Mouse (Mus musculus): ENCODE results near the gene Icmt. TPM values are rescaled to one million over a fixed set of nuclear protein-coding genes. Genes with fewer than 3 reads are reported as not detected.

Gene Icmt
- polyA plus RNA-seq, 1 experiment from 2014 or later: 20.1 TPM

GRCm38 (mm10) chr4:152264177-152264530 lies 32.9 kb upstream of the Icmt start:
- Histone ChIP-seq H3K4me3 (replicated peaks; ENCODE audit: low read length) (no peak overlapping the region), H3K27ac (ENCODE audit: low read length) (no peak overlapping the region), H3K36me3 (ENCODE audit: control insufficient read depth, insufficient read depth, low read length) (no peaks in the 10 kb centered on the region), H3K4me1 (ENCODE audit: control insufficient read depth, insufficient read depth, low read length) (peaks cover 6% of the 10 kb centered on the region), H3K27me3 (ENCODE audit: control insufficient read depth, insufficient read depth, low read length) (no peaks in the 10 kb centered on the region), H3K9ac (ENCODE audit: low read length) (no peak overlapping the region), H3K9me3 (replicated peaks; ENCODE audit: control insufficient read depth, low read length) (no peaks in the 10 kb centered on the region), H3K4me2 (ENCODE audit: low read depth, low read length) (no peak overlapping the region; the same call in 1 of the 2 replicates)
- ATAC-seq (ENCODE audit: insufficient read depth, low FRiP score): no peak
- WGBS: 54% methylated on average over 4 of the region's 4 CpGs

GRCm38 (mm10) chr4:152264867-152265568 lies 32.0 kb upstream of the Icmt start:
- no peak overlapping the region for H3K4me2 ChIP-seq (ENCODE audit: low read depth, low read length)
- H3K4me3 ChIP-seq (replicated peaks; ENCODE audit: low read length): no peak overlapping the region
- H3K9me3 ChIP-seq (replicated peaks; ENCODE audit: control insufficient read depth, low read length): no peaks in the 10 kb centered on the region
- peaks cover 6% of the 10 kb centered on the region for H3K4me1 ChIP-seq (ENCODE audit: control insufficient read depth, insufficient read depth, low read length)
- WGBS: 83% methylated on average over 9 of the region's 9 CpGs
- no peak overlapping the region for H3K27ac ChIP-seq (ENCODE audit: low read length)
- H3K36me3 ChIP-seq (ENCODE audit: control insufficient read depth, insufficient read depth, low read length): no peaks in the 10 kb centered on the region
- no peak overlapping the region for H3K9ac ChIP-seq (ENCODE audit: low read length)
- no peaks in the 10 kb centered on the region for H3K27me3 ChIP-seq (ENCODE audit: control insufficient read depth, insufficient read depth, low read length)
- ATAC-seq (ENCODE audit: insufficient read depth, low FRiP score): no peak

- no peak for ATAC-seq (ENCODE audit: insufficient read depth, low FRiP score)
- WGBS: 47% methylated on average over 5 of the region's 5 CpGs
- Histone ChIP-seq H3K4me3 (replicated peaks; ENCODE audit: low read length) (no peak overlapping the region), H3K27ac (ENCODE audit: low read length) (no peak overlapping the region), H3K9ac (ENCODE audit: low read length) (no peak overlapping the region), H3K4me1 (ENCODE audit: control insufficient read depth, insufficient read depth, low read length) (peaks cover 6% of the 10 kb centered on the region), H3K9me3 (replicated peaks; ENCODE audit: control insufficient read depth, low read length) (no peaks in the 10 kb centered on the region), H3K27me3 (ENCODE audit: control insufficient read depth, insufficient read depth, low read length) (no peaks in the 10 kb centered on the region), H3K36me3 (ENCODE audit: control insufficient read depth, insufficient read depth, low read length) (no peaks in the 10 kb centered on the region), H3K4me2 (ENCODE audit: low read depth, low read length) (no peak overlapping the region)
These were observed 31.2 kb upstream of the Icmt start for GRCm38 (mm10) chr4:152265791-152266190.

GRCm38 (mm10) chr4:152266236-152266895 lies 30.7 kb upstream of the Icmt start:
- no peak overlapping the region for H3K4me3 ChIP-seq (replicated peaks; ENCODE audit: low read length)
- no peak overlapping the region for H3K27ac ChIP-seq (ENCODE audit: low read length)
- H3K36me3 ChIP-seq (ENCODE audit: control insufficient read depth, insufficient read depth, low read length): no peaks in the 10 kb centered on the region
- no peaks in the 10 kb centered on the region for H3K9me3 ChIP-seq (replicated peaks; ENCODE audit: control insufficient read depth, low read length)
- 50% methylated on average over 10 of the region's 10 CpGs for WGBS
- H3K27me3 ChIP-seq (ENCODE audit: control insufficient read depth, insufficient read depth, low read length): no peaks in the 10 kb centered on the region
- H3K4me1 ChIP-seq (ENCODE audit: control insufficient read depth, insufficient read depth, low read length): peaks cover 11% of the 10 kb centered on the region
- ATAC-seq (ENCODE audit: insufficient read depth, low FRiP score): no peak
- H3K9ac ChIP-seq (ENCODE audit: low read length): no peak overlapping the region
- no peak overlapping the region for H3K4me2 ChIP-seq (ENCODE audit: low read depth, low read length)

- H3K4me1 ChIP-seq (ENCODE audit: control insufficient read depth, insufficient read depth, low read length): peaks cover 25% of the 10 kb centered on the region
- ATAC-seq (ENCODE audit: insufficient read depth, low FRiP score): no peak
- no peak overlapping the region for H3K4me3 ChIP-seq (replicated peaks; ENCODE audit: low read length)
- no peaks in the 10 kb centered on the region for H3K36me3 ChIP-seq (ENCODE audit: control insufficient read depth, insufficient read depth, low read length)
- H3K27me3 ChIP-seq (ENCODE audit: control insufficient read depth, insufficient read depth, low read length): no peaks in the 10 kb centered on the region
- H3K9me3 ChIP-seq (replicated peaks; ENCODE audit: control insufficient read depth, low read length): no peaks in the 10 kb centered on the region
- WGBS: 60% methylated on average over 13 of the region's 13 CpGs
- H3K9ac ChIP-seq (ENCODE audit: low read length): no peak overlapping the region
- H3K27ac ChIP-seq (ENCODE audit: low read length): no peak overlapping the region
- H3K4me2 ChIP-seq (ENCODE audit: low read depth, low read length): no peak overlapping the region
These were observed 29.2 kb upstream of the Icmt start for GRCm38 (mm10) chr4:152267748-152268369.

- no peak overlapping the region for H3K4me2 ChIP-seq (ENCODE audit: low read depth, low read length)
- 90% methylated on average over 13 of the region's 13 CpGs for WGBS
- peaks cover 27% of the 10 kb centered on the region for H3K4me1 ChIP-seq (ENCODE audit: control insufficient read depth, insufficient read depth, low read length)
- ATAC-seq (ENCODE audit: insufficient read depth, low FRiP score): no peak
- no peak overlapping the region for H3K4me3 ChIP-seq (replicated peaks; ENCODE audit: low read length)
- no peak overlapping the region for H3K27ac ChIP-seq (ENCODE audit: low read length)
- peaks cover 7% of the 10 kb centered on the region; the same call in 1 of the 2 replicates for H3K27me3 ChIP-seq (ENCODE audit: control insufficient read depth, insufficient read depth, low read length)
- H3K9me3 ChIP-seq (replicated peaks; ENCODE audit: control insufficient read depth, low read length): no peaks in the 10 kb centered on the region
- no peaks in the 10 kb centered on the region for H3K36me3 ChIP-seq (ENCODE audit: control insufficient read depth, insufficient read depth, low read length)
- no peak overlapping the region for H3K9ac ChIP-seq (ENCODE audit: low read length)
These were observed 27.1 kb upstream of the Icmt start for GRCm38 (mm10) chr4:152269967-152270366.

GRCm38 (mm10) chr4:152270599-152270998 lies 26.4 kb upstream of the Icmt start:
- H3K9ac ChIP-seq (ENCODE audit: low read length): no peak overlapping the region
- H3K4me2 ChIP-seq (ENCODE audit: low read depth, low read length): no peak overlapping the region
- peaks cover 27% of the 10 kb centered on the region for H3K4me1 ChIP-seq (ENCODE audit: control insufficient read depth, insufficient read depth, low read length)
- 84% methylated on average over 9 of the region's 9 CpGs for WGBS
- no peak overlapping the region for H3K4me3 ChIP-seq (replicated peaks; ENCODE audit: low read length)
- H3K27ac ChIP-seq (ENCODE audit: low read length): no peak overlapping the region
- no peaks in the 10 kb centered on the region for H3K9me3 ChIP-seq (replicated peaks; ENCODE audit: control insufficient read depth, low read length)
- no peaks in the 10 kb centered on the region for H3K36me3 ChIP-seq (ENCODE audit: control insufficient read depth, insufficient read depth, low read length)
- peaks cover 9% of the 10 kb centered on the region; the same call in 1 of the 2 replicates for H3K27me3 ChIP-seq (ENCODE audit: control insufficient read depth, insufficient read depth, low read length)
- no peak for ATAC-seq (ENCODE audit: insufficient read depth, low FRiP score)

- H3K36me3 ChIP-seq (ENCODE audit: control insufficient read depth, insufficient read depth, low read length): no peaks in the 10 kb centered on the region
- peak overlapping the region; percentile 92 for H3K27ac ChIP-seq (ENCODE audit: low read length)
- no peak overlapping the region for H3K9ac ChIP-seq (ENCODE audit: low read length)
- no peak overlapping the region for H3K4me3 ChIP-seq (replicated peaks; ENCODE audit: low read length)
- WGBS: 93% methylated on average over 11 of the region's 11 CpGs
- peaks cover 9% of the 10 kb centered on the region; the same call in 1 of the 2 replicates for H3K27me3 ChIP-seq (ENCODE audit: control insufficient read depth, insufficient read depth, low read length)
- no peaks in the 10 kb centered on the region for H3K9me3 ChIP-seq (replicated peaks; ENCODE audit: control insufficient read depth, low read length)
- peaks cover 27% of the 10 kb centered on the region for H3K4me1 ChIP-seq (ENCODE audit: control insufficient read depth, insufficient read depth, low read length)
- ATAC-seq (ENCODE audit: insufficient read depth, low FRiP score): no peak
- no peak overlapping the region for H3K4me2 ChIP-seq (ENCODE audit: low read depth, low read length)
These were observed 25.7 kb upstream of the Icmt start for GRCm38 (mm10) chr4:152271334-152271733.

GRCm38 (mm10) chr4:152272006-152272405 lies 25.0 kb upstream of the Icmt start:
- H3K4me1 ChIP-seq (ENCODE audit: control insufficient read depth, insufficient read depth, low read length): peaks cover 27% of the 10 kb centered on the region
- peak; percentile 26; the same call in 1 of the 2 replicates for ATAC-seq (ENCODE audit: insufficient read depth, low FRiP score)
- 59% methylated on average over 7 of the region's 7 CpGs for WGBS
- H3K36me3 ChIP-seq (ENCODE audit: control insufficient read depth, insufficient read depth, low read length): no peaks in the 10 kb centered on the region
- H3K4me3 ChIP-seq (replicated peaks; ENCODE audit: low read length): no peak overlapping the region
- peak overlapping the region; percentile 92 for H3K27ac ChIP-seq (ENCODE audit: low read length)
- H3K27me3 ChIP-seq (ENCODE audit: control insufficient read depth, insufficient read depth, low read length): peaks cover 9% of the 10 kb centered on the region; the same call in 1 of the 2 replicates
- H3K9me3 ChIP-seq (replicated peaks; ENCODE audit: control insufficient read depth, low read length): no peaks in the 10 kb centered on the region
- no peak overlapping the region; the same call in 1 of the 2 replicates for H3K9ac ChIP-seq (ENCODE audit: low read length)
- H3K4me2 ChIP-seq (ENCODE audit: low read depth, low read length): no peak overlapping the region

Data from stomach, embryonic 16.5 days (tissue).